Mouse (Mus musculus) gonadal fat pad, adult 2 months (tissue): ENCODE results near the gene 3110018I06Rik. TPM values are rescaled to one million over a fixed set of nuclear protein-coding genes. Genes with fewer than 3 reads are reported as not detected.

Experiments
- DNase-seq: peaks from one replicate; pipeline ENCODE4 v3.0.0-alpha.2; 2012; ENCODE audit warnings: low read depth
- polyA plus RNA-seq: library from polyadenylated mRNA; depleted of rRNA; stranded (reverse); fragments of >200 nt; gene quantifications from 2 replicates; pipeline ENCODE4 v1.2.3, GENCODE M21; 2012; rRNA removed

3110018I06Rik gene
- not detected in 2 replicates for polyA plus RNA-seq

GRCm38 (mm10) chr12:107488371-107488770 lies at the start of gene 3110018I06Rik:
Gene 3110018I06Rik, plus strand, starts transcription at chr12:107488632.
- DNase-seq = peak; percentile 69

- no peak for DNase-seq
These were observed 43.8 kb upstream of the 3110018I06Rik start for GRCm38 (mm10) chr12:107444681-107445080.

GRCm38 (mm10) chr12:107457835-107458234 lies 30.6 kb upstream of the 3110018I06Rik start:
- DNase-seq = no peak

GRCm38 (mm10) chr12:107464731-107465130 lies 23.7 kb upstream of the 3110018I06Rik start:
- DNase-seq = no peak

- no peak for DNase-seq
These were observed 11.8 kb upstream of the 3110018I06Rik start for GRCm38 (mm10) chr12:107476441-107477291.

GRCm38 (mm10) chr12:107479350-107479749 lies 9.1 kb upstream of the 3110018I06Rik start:
- DNase-seq = no peak

- no peak for DNase-seq
These were observed 5.4 kb upstream of the 3110018I06Rik start for GRCm38 (mm10) chr12:107483031-107483430.

GRCm38 (mm10) chr12:107491344-107491743 lies 2.9 kb downstream of the 3110018I06Rik start:
- no peak for DNase-seq

GRCm38 (mm10) chr12:107496924-107497323 lies 8.5 kb downstream of the 3110018I06Rik start:
- DNase-seq = peak; percentile 54

GRCm38 (mm10) chr12:107509661-107510237 lies 21.3 kb downstream of the 3110018I06Rik start:
- DNase-seq = peak; percentile 37

- DNase-seq = no peak
These were observed 22.7 kb downstream of the 3110018I06Rik start for GRCm38 (mm10) chr12:107511112-107511511.

GRCm38 (mm10) chr12:107516265-107517217 lies 28.1 kb downstream of the 3110018I06Rik start:
- no peak for DNase-seq

GRCm38 (mm10) chr12:107520941-107521340 lies 32.5 kb downstream of the 3110018I06Rik start:
- DNase-seq = no peak

GRCm38 (mm10) chr12:107528346-107528880 lies 40.0 kb downstream of the 3110018I06Rik start:
- no peak for DNase-seq

- DNase-seq = no peak
These were observed 44.4 kb downstream of the 3110018I06Rik start for GRCm38 (mm10) chr12:107532871-107533270.
